Mouse (Mus musculus) embryonic stem cell, embryonic (primary cell): Measurements from ENCODE around the gene Mfsd12.

ENCODE experiments used
- CTCF ChIA-PET, 4 experiments: fragments of 300-600 bp in 2 of 4; fragments of 350-600 bp in 2 of 4; sonication (Branson Sonifier 250); formaldehyde crosslinking; loops; one replicate each; lab custom pipeline; 2022; ENCODE audit warnings: inconsistent platforms in 2 of 4; lab: Charles Lee
- POLR2A ChIA-PET, 4 experiments: fragments of 300-600 bp in 2 of 4; fragments of 350-600 bp in 2 of 4; sonication (Branson Sonifier 250); formaldehyde crosslinking; loops; one replicate each; lab custom pipeline; 2022; ENCODE audit warnings: antibody characterized with exemption in 4 of 4, inconsistent platforms in 1 of 4; lab: Charles Lee

Gene Mfsd12

DNA sequence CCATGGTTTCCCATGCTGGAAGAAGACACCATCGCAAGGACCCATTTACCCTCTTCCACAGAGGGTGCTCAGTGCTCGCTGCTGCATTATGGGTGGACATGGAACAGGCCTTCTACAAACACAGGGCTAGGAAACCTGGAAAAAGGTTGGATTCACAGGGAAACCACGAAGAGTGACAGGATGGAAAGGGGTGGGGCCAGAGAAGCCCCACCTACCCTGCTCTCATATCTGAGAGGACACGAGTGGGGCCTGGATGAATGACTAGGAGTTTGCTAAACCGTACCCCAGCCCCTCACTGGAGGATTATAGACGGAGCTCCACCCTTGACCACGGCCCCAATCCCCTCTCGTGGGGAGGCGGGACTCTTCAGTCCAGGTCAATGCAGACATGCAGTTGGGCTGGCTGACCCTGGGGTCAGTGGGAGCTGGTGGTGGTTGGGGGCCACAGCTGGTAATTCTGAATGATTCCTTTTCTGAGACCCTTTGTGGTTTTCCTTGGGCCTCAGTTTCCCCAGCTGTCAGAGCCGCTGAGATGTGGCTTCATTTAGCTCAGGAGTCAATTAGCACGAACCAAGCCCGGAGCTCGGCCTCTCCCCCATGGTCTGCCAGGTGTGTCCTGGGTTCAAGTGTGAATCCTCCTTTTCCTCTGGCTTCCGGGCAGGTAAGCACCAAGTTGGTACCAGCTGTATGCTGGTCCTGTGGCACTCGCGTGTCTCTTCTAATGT, 55.5 kb downstream of the Mfsd12 start:
- ChIA-PET CTCF (interaction anchor here in 3 of 4 experiments (0.6 to 7.4 kb wide), 16 partner anchors 8 to 194 kb away, joined by 3 to 98 read pairs (median 4); partner anchors contain the start of genes Cactin (in 1 of the 3), Celf5 (in 1 of the 3) and Pip5k1c (in 1 of the 3)), POLR2A (interaction anchor here in 3 of 4 experiments (0.6 to 10.0 kb wide), 27 partner anchors 8 to 237 kb away, joined by 3 to 104 read pairs (median 4); partner anchors contain the start of genes Fzr1 (in 2 of the 3), Cactin (in 1 of the 3), Eef2 (in 1 of the 3) and Mfsd12 (in 1 of the 3))

DNA sequence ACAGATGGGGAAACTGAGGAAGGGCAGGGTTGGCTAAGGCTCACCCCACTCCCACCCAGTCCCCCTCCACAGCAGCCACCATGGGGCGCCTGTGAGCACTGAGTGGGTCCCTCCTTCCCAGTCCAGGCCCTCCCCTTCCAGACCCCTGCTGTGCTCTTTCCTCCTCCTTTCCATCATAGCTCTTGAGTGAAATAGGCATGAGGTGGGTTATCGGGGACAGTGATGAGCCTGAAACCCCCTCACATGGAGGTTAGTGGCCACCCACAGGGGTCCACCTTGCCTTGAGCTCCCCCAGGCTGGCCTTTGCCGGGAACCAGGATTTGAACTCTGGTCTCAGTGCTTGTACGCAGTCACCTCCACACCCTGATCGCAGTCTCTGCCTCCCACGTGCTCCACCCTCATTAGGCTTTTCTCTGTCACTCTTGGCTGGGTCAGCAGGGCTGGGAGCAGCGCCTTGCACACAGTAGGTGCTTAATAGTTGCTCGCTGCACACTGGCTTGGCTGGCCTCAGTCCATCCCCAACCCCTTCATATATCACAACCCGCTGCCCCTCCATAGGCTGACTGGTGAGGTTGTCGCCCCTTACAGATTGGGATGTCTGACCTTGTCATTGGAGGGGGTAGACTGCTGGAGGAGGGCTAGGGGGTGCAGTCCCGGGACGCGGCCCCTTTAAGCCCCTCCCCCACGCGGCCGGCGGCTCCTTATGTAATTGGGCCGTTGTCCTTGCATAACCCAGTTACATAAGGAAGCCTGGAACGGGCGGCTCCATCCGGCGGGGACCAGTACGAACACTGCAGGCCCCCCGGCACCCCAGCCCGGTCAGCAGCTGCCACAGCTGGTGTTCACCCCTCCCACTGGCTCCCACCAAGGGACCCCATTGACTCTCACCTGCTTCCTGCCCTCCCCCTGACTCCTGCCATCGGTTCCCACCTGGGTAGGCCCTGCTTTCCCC, 56.3 kb downstream of the Mfsd12 start:
- ChIA-PET CTCF (interaction anchor here in 3 of 4 experiments (0.5 to 7.4 kb wide), 24 partner anchors 8 to 391 kb away, joined by 3 to 98 read pairs (median 3); partner anchors contain the start of genes Cactin (in 1 of the 3), Celf5 (in 1 of the 3), Pip5k1c (in 1 of the 3) and Tjp3 (in 1 of the 3)), POLR2A (interaction anchor here in 3 of 4 experiments (0.6 to 10.0 kb wide), 30 partner anchors 8 to 399 kb away, joined by 3 to 104 read pairs (median 4); partner anchors contain the start of genes Fzr1 (in 2 of the 3), Pip5k1c (in 2 of the 3), Cactin (in 1 of the 3) and Eef2 (in 1 of the 3))

DNA sequence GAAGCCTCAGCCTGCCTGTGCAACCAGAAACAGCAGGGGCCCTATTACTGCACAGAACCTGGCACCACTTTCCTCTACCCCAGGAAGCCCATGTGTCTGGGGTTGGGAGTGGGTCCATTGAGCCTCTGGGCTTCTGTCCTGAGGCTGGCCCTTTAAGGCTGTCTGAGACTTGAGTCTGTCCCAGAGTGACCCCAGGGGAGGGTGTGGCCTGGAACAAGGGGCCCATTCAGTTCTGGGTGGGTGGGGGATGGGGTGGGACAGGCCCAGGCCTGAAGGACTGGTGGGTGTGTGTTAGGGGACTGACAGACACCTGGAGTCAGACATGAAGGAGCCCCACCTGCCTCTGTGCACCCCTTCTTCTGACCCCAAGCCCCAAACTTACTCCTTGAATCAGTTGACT, 57.4 kb downstream of the Mfsd12 start:
- ChIA-PET POLR2A (interaction anchor here in 3 of 4 experiments (0.6 to 10.0 kb wide), 14 partner anchors 10 to 400 kb away, joined by 3 to 104 read pairs (median 10); partner anchors contain the start of genes Fzr1 (in 1 of the 3), Gng7 (in 1 of the 3) and Pip5k1c (in 1 of the 3)), CTCF (interaction anchor here in 2 of 4 experiments (0.6 to 7.4 kb wide), 9 partner anchors 10 to 392 kb away, joined by 3 to 98 read pairs (median 4); partner anchors contain the start of gene Tjp3 (in 1 of the 2))

DNA sequence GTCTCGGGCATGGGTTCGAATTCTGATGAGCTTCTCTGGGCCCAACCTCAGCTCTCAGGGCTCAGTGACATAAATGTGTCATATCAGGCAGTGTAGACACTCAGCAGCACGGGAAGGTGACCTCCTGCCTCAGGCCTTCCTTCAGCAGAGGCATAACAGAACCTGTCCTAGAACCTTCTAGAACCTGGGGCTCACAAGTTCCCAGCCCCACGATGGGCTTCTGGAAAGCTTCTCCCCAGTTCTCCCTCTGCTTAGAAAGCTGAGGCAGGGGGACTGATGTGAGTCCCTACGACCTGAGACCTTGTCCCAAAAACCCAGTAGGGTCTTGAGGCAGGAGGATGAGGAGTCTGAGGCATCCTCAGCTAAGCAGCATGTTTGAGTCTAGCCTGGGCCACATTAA, 57.9 kb downstream of the Mfsd12 start:
- CTCF ChIA-PET, result interaction anchor here in 3 of 4 experiments (0.5 to 7.4 kb wide), 6 partner anchors 10 to 174 kb away, joined by 3 to 98 read pairs (median 4); partner anchors contain the start of gene Ncln (in 1 of the 3)
- POLR2A ChIA-PET, result interaction anchor here in 3 of 4 experiments (0.6 to 10.0 kb wide), 10 partner anchors 8 to 240 kb away, joined by 4 to 104 read pairs (median 20); partner anchors contain the start of genes Fzr1 (in 1 of the 3), Pip5k1c (in 1 of the 3) and Tjp3 (in 1 of the 3)
